Mouse (Mus musculus): ENCODE data around the gene Lrrc41. TPM values are rescaled to one million over a fixed set of nuclear protein-coding genes. Genes with fewer than 3 reads are reported as not detected.

The Lrrc41 gene
- total RNA-seq, 2 experiments from 2014 or later, result 30.7 to 31.5 TPM

DNA sequence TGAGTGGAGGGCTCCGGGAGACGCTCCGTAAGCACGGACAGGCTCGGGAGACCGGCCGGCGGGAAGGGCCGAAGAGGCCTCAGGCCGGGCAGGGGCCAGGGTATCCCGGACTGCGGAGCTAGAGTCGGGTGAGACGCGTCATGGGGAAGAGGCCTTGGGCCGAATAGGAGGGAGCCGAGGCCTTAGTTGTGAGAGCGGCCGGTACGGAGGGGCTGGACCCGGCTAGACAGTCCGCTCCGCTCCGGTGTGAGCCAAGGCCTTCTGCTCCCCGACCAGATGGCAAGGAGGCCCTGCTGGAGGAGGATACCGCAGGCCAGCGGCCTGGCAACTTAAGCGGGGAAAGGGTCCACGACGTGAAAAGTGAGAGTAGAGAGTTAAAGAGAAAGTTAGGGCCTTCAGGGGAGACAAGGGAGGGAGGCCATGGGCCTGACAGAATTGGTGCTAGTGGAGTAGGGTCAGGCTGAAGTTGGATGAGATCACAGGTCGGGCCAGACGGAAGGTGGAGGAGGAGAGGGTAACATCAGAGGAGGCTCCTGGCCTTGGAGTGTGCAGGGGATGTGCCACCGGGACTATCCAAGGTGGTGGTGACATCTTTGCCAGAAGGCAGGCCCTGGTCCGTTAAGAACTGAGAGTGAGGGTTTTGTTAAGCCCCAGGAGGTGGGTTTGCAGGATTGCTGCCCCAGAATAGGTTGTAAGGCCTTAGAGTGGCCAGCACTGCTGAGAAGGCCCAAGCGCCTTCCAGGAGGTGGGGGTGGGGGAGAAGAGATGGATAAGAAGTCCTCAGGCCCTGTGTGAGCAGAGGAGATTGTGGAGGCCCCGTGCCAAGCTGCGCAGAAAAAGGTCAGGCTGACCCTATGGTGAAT lies 1.5 kb downstream of the Lrrc41 start:
- intact Hi-C loops (cut with DNase I), result no loop called here
- peak; percentile 53 for DNase-seq

DNA sequence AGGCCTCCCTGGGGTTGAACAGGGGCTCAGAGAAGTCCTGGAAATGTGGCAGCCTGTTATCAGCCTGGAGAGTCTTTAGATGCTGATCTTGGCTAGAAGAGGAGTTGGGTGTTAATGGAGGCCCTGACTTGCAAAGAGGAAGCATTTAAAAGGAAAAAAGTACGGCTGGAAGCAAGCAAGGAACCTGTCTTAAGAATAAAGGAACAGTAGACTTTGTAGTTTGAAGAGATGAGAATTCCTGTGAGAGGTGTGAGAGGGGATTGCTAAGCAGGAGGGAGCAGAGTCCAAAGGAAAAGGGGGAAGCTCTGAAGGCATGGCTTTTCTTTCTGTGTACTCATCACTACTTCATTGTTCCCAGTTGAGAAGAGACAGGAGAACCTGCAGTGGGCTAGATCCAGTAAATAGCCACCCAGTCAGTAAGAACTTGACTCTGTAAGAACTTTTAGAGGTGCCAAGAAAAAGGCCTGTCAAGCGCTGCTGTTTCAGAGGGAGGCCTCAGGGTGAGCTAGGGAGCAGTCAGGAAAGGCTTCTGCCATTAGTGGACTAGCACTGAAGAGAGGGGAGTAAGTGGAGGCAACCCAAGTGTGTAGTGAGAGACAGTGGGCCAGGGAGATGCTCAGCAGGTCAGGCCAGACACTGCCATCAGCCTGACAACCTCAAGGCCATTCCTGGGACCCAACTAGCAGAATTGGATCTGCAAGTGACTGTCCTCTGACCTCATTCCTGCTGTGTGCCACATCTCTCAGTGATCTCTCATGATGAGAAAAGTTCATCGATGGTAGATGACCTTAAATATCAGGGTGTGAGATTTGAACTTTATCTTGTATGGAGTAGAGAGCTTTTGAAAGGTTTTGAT lies 2.4 kb downstream of the Lrrc41 start:
- intact Hi-C loops (cut with DNase I), result no loop called here
- peak in 1 of 2 experiments; percentile 17 for DNase-seq

DNA sequence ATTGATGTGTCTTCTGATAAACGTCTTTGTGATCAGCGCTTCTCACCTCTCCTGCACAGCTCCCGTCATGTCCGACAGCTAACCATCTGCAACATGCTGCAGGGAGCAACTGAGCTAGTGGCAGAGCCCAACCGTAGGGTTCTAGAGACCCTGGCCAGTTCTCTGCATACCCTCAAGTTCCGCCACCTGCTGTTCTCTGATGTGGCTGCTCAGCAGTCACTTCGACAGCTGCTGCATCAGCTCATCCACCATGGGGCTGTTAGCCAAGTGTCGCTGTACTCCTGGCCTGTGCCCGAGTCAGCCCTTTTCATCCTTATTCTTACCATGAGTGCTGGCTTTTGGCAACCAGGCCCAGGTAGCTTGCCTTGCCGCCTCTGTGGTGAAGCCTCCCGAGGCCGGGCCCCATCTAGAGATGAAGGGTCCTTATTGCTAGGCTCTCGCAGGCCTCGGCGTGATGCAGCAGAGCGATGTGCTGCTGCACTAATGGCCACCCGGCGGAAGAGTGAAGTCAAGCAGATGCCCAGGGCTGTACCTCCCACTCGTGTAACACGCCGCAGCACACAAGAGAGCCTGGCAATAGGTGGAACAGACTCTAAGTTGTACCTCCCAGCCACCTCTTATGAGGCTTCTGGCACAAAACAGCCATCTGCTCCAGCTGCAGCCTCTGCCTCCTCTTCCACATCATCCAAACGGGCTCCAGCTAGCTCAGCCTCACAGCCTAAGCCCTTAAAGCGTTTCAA lies 13.6 kb downstream of the Lrrc41 start:
- intact Hi-C loops (cut with DNase I), result no loop called here

DNA sequence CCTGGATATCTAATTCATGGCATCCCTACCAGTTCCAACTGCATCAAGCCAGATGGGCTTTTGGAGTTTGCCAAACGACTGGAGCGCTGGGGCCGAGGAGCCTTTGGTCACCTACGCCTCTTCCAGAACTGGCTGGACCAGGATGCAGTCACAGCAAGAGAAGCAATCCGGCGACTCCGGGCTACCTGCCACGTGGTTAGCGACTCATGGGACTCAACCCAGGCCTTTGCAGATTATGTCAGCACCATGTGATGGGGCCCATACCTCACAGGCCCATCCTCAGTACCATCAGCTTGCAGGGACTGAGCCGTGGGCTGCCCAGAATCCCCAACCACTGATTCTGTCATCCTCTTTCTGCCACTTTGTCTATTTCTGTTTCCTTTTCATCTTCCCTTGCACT lies 21.2 kb downstream of the Lrrc41 start:
- DNase-seq, result no peak
- intact Hi-C loops (cut with DNase I), result no loop called here

More for the DNA sequence above, 13.6 kb downstream of the Lrrc41 start:
- no peak for DNase-seq

- no peak for DNase-seq
- intact Hi-C loops (cut with DNase I), result no loop called here
These were observed 22.1 kb downstream of the Lrrc41 start for GRCm38 (mm10) chr4:116097211-116097610.

- DNase-seq, result no peak
- intact Hi-C loops (cut with DNase I), result no loop called here
These were observed 25.9 kb downstream of the Lrrc41 start for GRCm38 (mm10) chr4:116100959-116101358.

DNA sequence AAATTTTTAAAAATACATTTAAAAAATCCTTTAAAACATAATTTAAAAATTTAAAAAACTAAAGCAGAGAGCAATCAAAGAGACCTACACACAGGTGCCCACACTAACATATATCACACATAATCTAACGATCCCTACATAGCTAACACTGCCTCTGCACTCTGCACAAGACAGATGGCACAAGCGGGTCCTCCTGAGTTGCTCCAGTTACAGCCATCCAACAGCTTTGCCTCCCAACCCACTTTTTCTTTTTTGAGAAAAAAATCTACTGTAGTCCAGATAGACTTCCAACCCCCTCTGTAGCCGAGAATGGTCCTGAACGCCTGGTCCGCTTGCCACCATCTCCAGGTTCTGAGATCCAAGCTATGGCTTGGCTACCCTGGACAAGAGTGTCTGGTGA lies 30.2 kb downstream of the Lrrc41 start:
- no peak for DNase-seq
- intact Hi-C loops (cut with DNase I), result no loop called here

DNA sequence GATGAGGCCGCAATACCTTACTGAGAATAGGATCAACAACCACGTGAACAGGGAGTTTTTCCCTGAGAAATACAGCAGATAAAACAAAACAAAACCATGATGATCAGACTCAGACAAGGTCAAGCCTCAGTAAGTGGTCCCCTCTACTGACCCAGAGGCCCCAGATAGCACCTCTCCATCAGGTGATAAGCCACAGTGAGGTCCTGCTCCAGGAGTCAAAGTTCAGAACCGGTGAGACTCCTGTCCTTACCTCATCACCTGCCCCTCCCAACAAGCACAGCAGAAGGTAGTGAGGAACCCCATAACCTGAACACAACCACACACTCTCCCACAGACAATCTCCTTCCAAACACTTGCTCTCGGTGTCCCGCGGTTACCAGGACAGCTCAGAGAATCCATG lies 35.6 kb downstream of the Lrrc41 start:
- intact Hi-C loops (cut with DNase I), result no loop called here
- no peak for DNase-seq

DNA sequence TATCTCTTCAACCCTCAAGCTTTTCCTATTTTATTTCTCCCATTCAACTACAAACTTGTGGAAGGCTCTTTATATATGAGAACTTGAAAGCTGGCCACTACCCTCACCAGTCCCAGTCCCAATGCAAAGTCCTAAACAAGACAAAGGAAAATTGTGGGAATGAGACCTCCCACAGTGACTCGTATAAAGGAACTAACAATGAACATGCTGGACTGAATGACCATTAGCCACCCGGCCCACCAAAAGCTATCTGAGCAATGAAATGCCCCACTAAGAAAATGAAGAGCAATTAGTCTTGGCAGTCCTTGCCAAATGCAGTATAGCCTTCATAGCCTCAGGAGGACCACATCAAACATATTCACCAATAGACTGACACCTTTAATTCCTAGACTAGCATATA lies 36.4 kb downstream of the Lrrc41 start:
- no peak for DNase-seq
- intact Hi-C loops (cut with DNase I), result no loop called here

DNA sequence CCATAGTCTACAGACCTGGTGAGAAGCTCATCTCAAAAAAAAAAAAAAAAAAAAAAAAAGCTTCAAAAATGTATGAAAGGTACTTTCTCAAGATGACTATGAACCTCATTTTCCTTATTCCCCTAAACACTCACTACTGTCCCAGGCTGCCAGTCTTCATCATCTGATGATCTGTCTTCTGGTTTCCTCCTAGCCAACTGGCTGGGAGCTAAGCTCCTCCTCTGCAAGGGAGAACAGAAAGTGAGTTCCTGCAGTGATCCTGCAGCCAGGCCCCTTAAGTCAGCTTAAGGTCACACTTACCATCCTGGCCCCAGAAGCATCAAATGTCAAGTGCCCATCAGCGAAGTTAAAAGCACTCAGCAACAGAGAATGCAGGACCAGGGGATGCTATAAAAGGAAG lies 47.7 kb downstream of the Lrrc41 start:
- intact Hi-C loops (cut with DNase I), result no loop called here
- DNase-seq, result no peak

GRCm38 (mm10) chr4:116123602-116124519 lies 48.8 kb downstream of the Lrrc41 start, which contains the start of the genes Rad54l and Pomgnt1:
Gene Rad54l, minus strand, starts transcription at chr4:116123690.
Gene Pomgnt1, plus strand, starts transcription at chr4:116123840.
- peak; percentile 80 to 84 for DNase-seq
- intact Hi-C loops (cut with DNase I), result no loop called here

DNA sequence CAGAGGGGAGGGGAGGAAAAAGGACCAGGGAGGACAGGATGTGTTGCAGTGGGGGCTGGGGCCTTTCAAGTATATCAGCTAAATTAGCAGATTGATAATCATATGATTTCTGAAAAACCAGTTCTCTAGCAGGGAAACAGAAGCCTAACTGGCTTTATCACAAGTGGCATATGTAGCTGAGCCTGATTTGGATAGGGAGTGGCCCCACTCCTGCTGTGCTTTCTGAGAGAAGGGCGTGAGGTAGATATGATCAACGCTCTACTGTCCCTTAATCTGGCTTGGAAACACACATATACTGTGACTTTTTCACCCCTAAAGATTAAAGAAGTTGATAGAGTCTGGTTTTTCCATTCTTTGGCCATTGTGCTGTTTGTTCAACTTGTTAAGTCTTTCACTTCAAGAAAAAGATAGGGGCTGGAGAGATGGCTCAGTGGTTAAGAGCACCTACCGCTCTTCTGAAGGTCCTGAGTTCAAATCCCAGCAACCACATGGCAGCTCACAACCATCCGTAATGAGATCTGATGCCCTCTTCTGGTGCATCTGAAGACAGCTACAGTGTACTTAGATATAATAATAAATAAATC lies 50.8 kb downstream of the Lrrc41 start:
- no peak for DNase-seq
- intact Hi-C loops (cut with DNase I), result no loop called here

GRCm38 (mm10) chr4:116127956-116128355 lies 52.9 kb downstream of the Lrrc41 start:
- intact Hi-C loops (cut with DNase I), result no loop called here
- no peak for DNase-seq

DNA sequence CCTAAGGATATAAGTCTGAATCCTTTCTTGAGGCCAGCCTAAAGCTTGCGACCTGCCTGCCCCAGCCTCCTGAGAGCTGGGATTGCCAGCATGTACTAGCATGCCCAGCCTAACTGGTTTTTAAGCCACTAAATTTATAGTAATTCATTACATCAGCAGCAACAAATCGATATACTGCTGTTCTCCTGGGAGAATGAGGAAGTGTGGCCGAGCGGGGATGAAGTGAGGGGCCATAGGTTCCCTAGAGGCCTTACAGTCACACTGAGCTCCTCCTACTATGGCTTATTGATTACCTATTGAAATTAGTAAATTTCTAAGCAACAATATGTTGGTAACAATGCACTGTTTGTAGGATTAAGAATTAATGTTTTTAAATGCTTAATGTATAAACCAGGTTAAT lies 58.1 kb downstream of the Lrrc41 start:
- intact Hi-C loops (cut with DNase I), result no loop called here
- DNase-seq, result no peak

- intact Hi-C loops (cut with DNase I), result no loop called here
- peak in 1 of 2 experiments; percentile 15 for DNase-seq
These were observed 59.9 kb downstream of the Lrrc41 start for GRCm38 (mm10) chr4:116134990-116135389.

- intact Hi-C loops (cut with DNase I), result no loop called here
- DNase-seq, result peak in 1 of 2 experiments; percentile 17
These were observed 62.4 kb downstream of the Lrrc41 start for GRCm38 (mm10) chr4:116137421-116137996.

GRCm38 (mm10) chr4:116140801-116141574 lies 65.9 kb downstream of the Lrrc41 start:
- intact Hi-C loops (cut with DNase I), result no loop called here

DNA sequence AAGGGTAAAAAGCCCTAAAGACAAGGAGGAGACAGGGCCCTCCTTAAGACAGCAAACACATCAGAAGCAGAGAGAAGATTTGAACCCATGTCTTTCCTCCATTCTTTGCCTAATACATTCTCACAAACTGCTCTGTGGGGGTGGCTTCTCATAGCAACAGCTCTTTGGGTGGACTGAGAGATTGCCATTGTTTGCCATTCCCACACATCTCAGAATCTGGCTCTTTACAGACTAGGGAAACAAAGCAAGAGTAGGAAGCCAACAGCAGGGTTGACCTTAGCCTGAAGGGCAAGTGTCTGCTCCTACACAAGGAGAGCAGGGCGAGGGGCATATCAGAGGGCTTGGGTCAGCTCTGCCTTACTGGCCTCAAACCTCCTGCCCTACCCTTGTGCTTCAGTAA lies 66.7 kb downstream of the Lrrc41 start:
- intact Hi-C loops (cut with DNase I), result no loop called here
- no peak for DNase-seq

More at GRCm38 (mm10) chr4:116140801-116141574, 65.9 kb downstream of the Lrrc41 start:
- DNase-seq, result no peak

Measured in heart, postnatal 14 days (tissue).